In the genomic region with DNA sequence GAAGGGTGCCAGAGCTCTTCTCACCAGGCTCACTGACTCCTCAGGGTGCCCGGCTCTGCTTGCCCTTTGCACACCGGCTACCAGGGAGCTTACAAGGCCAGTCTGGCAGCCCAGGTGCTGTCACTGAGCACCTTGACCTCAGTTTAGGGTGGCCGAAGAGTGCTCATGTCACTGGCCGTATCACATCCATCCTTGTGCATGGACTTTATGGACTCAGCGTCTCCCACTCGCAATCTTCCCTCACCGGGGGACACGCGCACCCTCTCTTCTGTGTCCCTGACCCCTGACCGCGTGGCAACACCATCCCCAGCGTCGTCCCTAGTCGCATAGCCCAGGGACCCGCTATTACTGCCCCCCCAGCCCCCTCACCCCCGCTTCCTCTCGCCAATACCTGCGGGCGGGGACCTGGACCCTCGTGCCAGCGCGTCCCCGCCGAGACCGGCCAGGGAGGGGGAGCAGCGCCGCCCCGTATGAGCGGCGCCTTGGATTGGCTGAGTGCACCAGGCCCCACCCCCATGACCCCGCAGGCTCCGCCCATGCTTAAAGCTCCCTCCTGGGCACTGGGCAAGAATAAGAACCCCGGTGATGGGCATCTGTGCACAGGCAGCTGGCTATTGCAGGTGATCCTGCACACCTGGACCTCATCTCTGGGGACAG, we compare ENCODE assay signal across 8 mouse cellular contexts. TPM values are rescaled to one million over a fixed set of nuclear protein-coding genes. Genes with fewer than 3 reads are reported as not detected.
A peak's percentile ranks its signal among the peaks of the same experiment; 100 is the strongest.
DNase-seq lines count a peak whose midpoint lies in the region; ATAC-seq lines count a peak whose summit lies in the region.

No protein-coding gene starts in this region.

- H3K36me3 ChIP-seq in embryonic facial prominence, embryonic 12.5 days = no peaks in the 10 kb centered on the region
- H3K36me3 ChIP-seq in heart, embryonic 12.5 days = no peaks in the 10 kb centered on the region
- H3K36me3 ChIP-seq in kidney, embryonic 16.5 days (ENCODE audit: insufficient read depth, low read length) = no peaks in the 10 kb centered on the region
- H3K36me3 ChIP-seq in liver, embryonic 15.5 days (replicated peaks) = no peaks in the 10 kb centered on the region
- peaks cover 22% of the 10 kb centered on the region for H3K36me3 ChIP-seq in neural tube, embryonic 12.5 days

- H3K27ac ChIP-seq in embryonic facial prominence, embryonic 12.5 days = no peak overlapping the region
- no peak overlapping the region for H3K27ac ChIP-seq in heart, embryonic 12.5 days (ENCODE audit: poor library complexity, severe bottlenecking)
- no peak overlapping the region for H3K27ac ChIP-seq in kidney, embryonic 16.5 days (ENCODE audit: low read length)
- no peak overlapping the region for H3K27ac ChIP-seq in liver, embryonic 15.5 days (replicated peaks)
- no peak overlapping the region for H3K27ac ChIP-seq in neural tube, embryonic 12.5 days

- H3K27me3 ChIP-seq in embryonic facial prominence, embryonic 12.5 days = peaks cover 5% of the 10 kb centered on the region
- H3K27me3 ChIP-seq in heart, embryonic 12.5 days (replicated peaks) = peaks cover 45% of the 10 kb centered on the region
- H3K27me3 ChIP-seq in kidney, embryonic 16.5 days (ENCODE audit: insufficient read depth, low read length) = peaks cover 11% of the 10 kb centered on the region
- peaks cover 74% of the 10 kb centered on the region for H3K27me3 ChIP-seq in liver, embryonic 15.5 days
- H3K27me3 ChIP-seq in neural tube, embryonic 12.5 days (replicated peaks) = peaks cover 6% of the 10 kb centered on the region; the same call in 1 of the 2 replicates

- H3K9me3 ChIP-seq in embryonic facial prominence, embryonic 12.5 days = no peaks in the 10 kb centered on the region
- no peaks in the 10 kb centered on the region for H3K9me3 ChIP-seq in heart, embryonic 12.5 days (replicated peaks)
- H3K9me3 ChIP-seq in kidney, embryonic 16.5 days (ENCODE audit: low read length) = no peaks in the 10 kb centered on the region
- no peaks in the 10 kb centered on the region for H3K9me3 ChIP-seq in liver, embryonic 15.5 days (replicated peaks)
- H3K9me3 ChIP-seq in neural tube, embryonic 12.5 days = no peaks in the 10 kb centered on the region

- H3K4me3 ChIP-seq in embryonic facial prominence, embryonic 12.5 days = peak overlapping the region; percentile 47
- peak overlapping the region; percentile 58 for H3K4me3 ChIP-seq in heart, embryonic 12.5 days
- H3K4me3 ChIP-seq in kidney, embryonic 16.5 days (ENCODE audit: low read length) = peak overlapping the region; percentile 54
- peak overlapping the region; percentile 53 for H3K4me3 ChIP-seq in liver, embryonic 15.5 days (replicated peaks)
- peak overlapping the region; percentile 41 for H3K4me3 ChIP-seq in neural tube, embryonic 12.5 days

- DNase-seq in A20 (ENCODE audit: low read depth, low spot score) (peak; percentile 86), ZHBTc4 (ENCODE audit: low read depth, low spot score) (peak; percentile 76), adipocyte (ENCODE audit: low spot score) (no peak)

- H3K9ac ChIP-seq in embryonic facial prominence, embryonic 12.5 days = peak overlapping the region; percentile 48
- H3K9ac ChIP-seq in heart, embryonic 12.5 days = peak overlapping the region; percentile 74
- H3K9ac ChIP-seq in kidney, embryonic 16.5 days (replicated peaks; ENCODE audit: low read length) = peak overlapping the region; percentile 65
- H3K9ac ChIP-seq in liver, embryonic 15.5 days = peak overlapping the region; percentile 35; the same call in 1 of the 2 replicates
- H3K9ac ChIP-seq in neural tube, embryonic 12.5 days = peak overlapping the region; percentile 59

- ATAC-seq in embryonic facial prominence, embryonic 12.5 days (ENCODE audit: insufficient number of reproducible peaks, insufficient read depth, low FRiP score, low TSS enrichment) = peak; percentile 49; the same call in 1 of the 2 replicates
- peak; percentile 80 for ATAC-seq in heart, embryonic 12.5 days (ENCODE audit: insufficient number of reproducible peaks, low FRiP score)
- peak; percentile 76 for ATAC-seq in kidney, embryonic 16.5 days (ENCODE audit: low FRiP score, low TSS enrichment)
- ATAC-seq in liver, embryonic 15.5 days (ENCODE audit: insufficient read depth) = peak; percentile 65; the same call in 1 of the 2 replicates
- peak; percentile 82 for ATAC-seq in neural tube, embryonic 12.5 days (ENCODE audit: low FRiP score, low read depth)

- H3K4me2 ChIP-seq in embryonic facial prominence, embryonic 12.5 days (replicated peaks) = peak overlapping the region; percentile 91
- H3K4me2 ChIP-seq in heart, embryonic 12.5 days = peak overlapping the region; percentile 97
- H3K4me2 ChIP-seq in kidney, embryonic 16.5 days (replicated peaks; ENCODE audit: low read depth, low read length) = peak overlapping the region; percentile 92
- H3K4me2 ChIP-seq in liver, embryonic 15.5 days = peak overlapping the region; percentile 86
- H3K4me2 ChIP-seq in neural tube, embryonic 12.5 days (replicated peaks) = peak overlapping the region; percentile 87

- peaks cover 17% of the 10 kb centered on the region for H3K4me1 ChIP-seq in embryonic facial prominence, embryonic 12.5 days
- peaks cover 20% of the 10 kb centered on the region for H3K4me1 ChIP-seq in heart, embryonic 12.5 days (replicated peaks)
- peaks cover 27% of the 10 kb centered on the region for H3K4me1 ChIP-seq in kidney, embryonic 16.5 days (ENCODE audit: insufficient read depth, low read length)
- peaks cover 36% of the 10 kb centered on the region for H3K4me1 ChIP-seq in liver, embryonic 15.5 days (replicated peaks)
- peaks cover 33% of the 10 kb centered on the region for H3K4me1 ChIP-seq in neural tube, embryonic 12.5 days

- 6% methylated on average over 33 of the region's 33 CpGs for WGBS in embryonic facial prominence, embryonic 12.5 days
- 8% methylated on average over 33 of the region's 33 CpGs for WGBS in heart, embryonic 12.5 days
- WGBS in kidney, embryonic 16.5 days = 10% methylated on average over 26 of the region's 33 CpGs
- WGBS in liver, embryonic 15.5 days (ENCODE audit: insufficient replicate concordance) = 7% methylated on average over 29 of the region's 33 CpGs
- 9% methylated on average over 33 of the region's 33 CpGs for WGBS in neural tube, embryonic 12.5 days

RNA-seq across cellular contexts. Expression of a gene that starts 6.4 kb away (rescaled TPM):
- polyA plus RNA-seq in embryonic facial prominence, embryonic 12.5 days (2016; fragmentation: Nextera tagmentation; extraction: Ambion mirVana) = 6.7 and 7.0 TPM in 2 replicates
- polyA plus RNA-seq in heart, embryonic 12.5 days (2016; fragmentation: Nextera tagmentation; extraction: Ambion mirVana) = 1.7 and 1.8 TPM in 2 replicates
- 2.9 and 4.9 TPM in 2 replicates for polyA plus RNA-seq in kidney, embryonic 16.5 days (2015; fragmentation: Nextera tagmentation; extraction: Ambion mirVana)
- 0.25 and 0.38 TPM in 2 replicates for polyA plus RNA-seq in liver, embryonic 15.5 days (2015; fragmentation: Nextera tagmentation; extraction: Ambion mirVana)
- 24.8 and 26.4 TPM in 2 replicates for polyA plus RNA-seq in neural tube, embryonic 12.5 days (2016; fragmentation: Nextera tagmentation; extraction: Ambion mirVana)

RNA-seq across cellular contexts. Expression of a gene that starts 17.1 kb away (rescaled TPM):
- polyA plus RNA-seq in embryonic facial prominence, embryonic 12.5 days (2016; fragmentation: Nextera tagmentation; extraction: Ambion mirVana) = 123 and 126 TPM in 2 replicates
- 81.8 and 87.0 TPM in 2 replicates for polyA plus RNA-seq in heart, embryonic 12.5 days (2016; fragmentation: Nextera tagmentation; extraction: Ambion mirVana)
- 114 and 119 TPM in 2 replicates for polyA plus RNA-seq in kidney, embryonic 16.5 days (2015; fragmentation: Nextera tagmentation; extraction: Ambion mirVana)
- 48.1 and 51.2 TPM in 2 replicates for polyA plus RNA-seq in liver, embryonic 15.5 days (2015; fragmentation: Nextera tagmentation; extraction: Ambion mirVana)
- 142 and 145 TPM in 2 replicates for polyA plus RNA-seq in neural tube, embryonic 12.5 days (2016; fragmentation: Nextera tagmentation; extraction: Ambion mirVana)

RNA-seq across cellular contexts. Expression of a gene that starts 17.1 kb away (rescaled TPM):
- polyA plus RNA-seq in embryonic facial prominence, embryonic 12.5 days (2016; fragmentation: Nextera tagmentation; extraction: Ambion mirVana) = 6.9 and 7.5 TPM in 2 replicates
- 2.5 and 2.7 TPM in 2 replicates for polyA plus RNA-seq in heart, embryonic 12.5 days (2016; fragmentation: Nextera tagmentation; extraction: Ambion mirVana)
- 6.7 and 7.0 TPM in 2 replicates for polyA plus RNA-seq in kidney, embryonic 16.5 days (2015; fragmentation: Nextera tagmentation; extraction: Ambion mirVana)
- polyA plus RNA-seq in liver, embryonic 15.5 days (2015; fragmentation: Nextera tagmentation; extraction: Ambion mirVana) = 12.6 and 15.2 TPM in 2 replicates
- 9.7 and 10.2 TPM in 2 replicates for polyA plus RNA-seq in neural tube, embryonic 12.5 days (2016; fragmentation: Nextera tagmentation; extraction: Ambion mirVana)

RNA-seq across cellular contexts. Expression of a gene that starts 35.9 kb away (rescaled TPM):
- 0.19 and 0.20 TPM in 2 replicates for polyA plus RNA-seq in embryonic facial prominence, embryonic 12.5 days (2016; fragmentation: Nextera tagmentation; extraction: Ambion mirVana)
- polyA plus RNA-seq in heart, embryonic 12.5 days (2016; fragmentation: Nextera tagmentation; extraction: Ambion mirVana) = 0.11 TPM in 1 of 2 replicates, not detected in the other
- 0.22 and 0.28 TPM in 2 replicates for polyA plus RNA-seq in kidney, embryonic 16.5 days (2015; fragmentation: Nextera tagmentation; extraction: Ambion mirVana)
- 0.05 TPM in 1 of 2 replicates, not detected in the other for polyA plus RNA-seq in liver, embryonic 15.5 days (2015; fragmentation: Nextera tagmentation; extraction: Ambion mirVana)
- polyA plus RNA-seq in neural tube, embryonic 12.5 days (2016; fragmentation: Nextera tagmentation; extraction: Ambion mirVana) = 0.91 and 1.5 TPM in 2 replicates

RNA-seq across cellular contexts. Expression of a gene that starts 40.5 kb away (rescaled TPM):
- polyA plus RNA-seq in embryonic facial prominence, embryonic 12.5 days (2016; fragmentation: Nextera tagmentation; extraction: Ambion mirVana) = 3,568 and 3,610 TPM in 2 replicates
- polyA plus RNA-seq in heart, embryonic 12.5 days (2016; fragmentation: Nextera tagmentation; extraction: Ambion mirVana) = 2,379 and 2,528 TPM in 2 replicates
- 4,081 and 4,203 TPM in 2 replicates for polyA plus RNA-seq in kidney, embryonic 16.5 days (2015; fragmentation: Nextera tagmentation; extraction: Ambion mirVana)
- polyA plus RNA-seq in liver, embryonic 15.5 days (2015; fragmentation: Nextera tagmentation; extraction: Ambion mirVana) = 2,061 and 2,126 TPM in 2 replicates
- 2,364 and 2,595 TPM in 2 replicates for polyA plus RNA-seq in neural tube, embryonic 12.5 days (2016; fragmentation: Nextera tagmentation; extraction: Ambion mirVana)
